Mouse (Mus musculus): Measurements from ENCODE around the gene Atmin. TPM values are rescaled to one million over a fixed set of nuclear protein-coding genes. Genes with fewer than 3 reads are reported as not detected.

The Atmin gene
- total and polyA plus RNA-seq, 2 experiments from 2014 or later: 20.8 to 40.7 TPM

GRCm38 (mm10) chr8:116935506-116935905 lies 7.7 kb upstream of the Atmin start:
- Histone ChIP-seq H3K4me3 (ENCODE audit: low read length) (no peak overlapping the region), H3K9ac (replicated peaks; ENCODE audit: low read length) (no peak overlapping the region), H3K27me3 (ENCODE audit: insufficient read depth, low read length) (no peaks in the 10 kb centered on the region), H3K4me2 (ENCODE audit: low read depth, low read length) (no peak overlapping the region), H3K27ac (no peak overlapping the region), H3K36me3 (ENCODE audit: insufficient read depth, low read length) (0 out of 2 replicates have a peak, but pooled peaks cover 6% of the 10 kb centered on the region), H3K4me1 (ENCODE audit: insufficient read depth, low read length) (no peaks in the 10 kb centered on the region), H3K9me3 (ENCODE audit: low read length) (no peaks in the 10 kb centered on the region)
- no peak for TF ChIP-seq CTCF (IDR thresholded peaks at IDR 0.05; ENCODE audit: low read depth)
- WGBS: 24% methylated on average over 6 of the region's 6 CpGs
- ATAC-seq: no peak
- DNase-seq (ENCODE audit: low spot score): no peak

- peak overlapping the region; percentile 36 for H3K4me2 ChIP-seq (ENCODE audit: low read depth, low read length)
- DNase-seq (ENCODE audit: low spot score): no peak
- TF ChIP-seq CTCF (IDR thresholded peaks at IDR 0.05; ENCODE audit: low read depth): no peak
These were observed 722 bp upstream of the Atmin start for GRCm38 (mm10) chr8:116942284-116943058.

GRCm38 (mm10) chr8:116943555-116944384 lies 577 bp downstream of the Atmin start:
- peaks cover 11% of the 10 kb centered on the region; the same call in 1 of the 2 replicates for H3K4me1 ChIP-seq (ENCODE audit: insufficient read depth, low read length)
- WGBS: 1% methylated on average over 57 of the region's 62 CpGs
- H3K4me3 ChIP-seq (ENCODE audit: low read length): peak overlapping the region; percentile 96
- peak overlapping the region; percentile 91 for H3K9ac ChIP-seq (replicated peaks; ENCODE audit: low read length)
- peak overlapping the region; percentile 80 for H3K27ac ChIP-seq
- ATAC-seq (peak; percentile 78), DNase-seq (ENCODE audit: low spot score) (peak; percentile 45)
- no peaks in the 10 kb centered on the region for H3K27me3 ChIP-seq (ENCODE audit: insufficient read depth, low read length)
- H3K4me2 ChIP-seq (ENCODE audit: low read depth, low read length): peak overlapping the region; percentile 95
- no peaks in the 10 kb centered on the region for H3K9me3 ChIP-seq (ENCODE audit: low read length)
- no peak for TF ChIP-seq CTCF (IDR thresholded peaks at IDR 0.05; ENCODE audit: low read depth)
- no peaks in the 10 kb centered on the region for H3K36me3 ChIP-seq (ENCODE audit: insufficient read depth, low read length)

More at GRCm38 (mm10) chr8:116942284-116943058, 722 bp upstream of the Atmin start:
- no peak overlapping the region for H3K9ac ChIP-seq (replicated peaks; ENCODE audit: low read length)
- WGBS: 75% methylated on average over 12 of the region's 12 CpGs
- no peaks in the 10 kb centered on the region for H3K27me3 ChIP-seq (ENCODE audit: insufficient read depth, low read length)
- no peak for ATAC-seq
- H3K4me3 ChIP-seq (ENCODE audit: low read length): no peak overlapping the region
- H3K27ac ChIP-seq: no peak overlapping the region
- H3K9me3 ChIP-seq (ENCODE audit: low read length): no peaks in the 10 kb centered on the region
- peaks cover 11% of the 10 kb centered on the region; the same call in 1 of the 2 replicates for H3K4me1 ChIP-seq (ENCODE audit: insufficient read depth, low read length)
- 0 out of 2 replicates have a peak, but pooled peaks cover 3% of the 10 kb centered on the region for H3K36me3 ChIP-seq (ENCODE audit: insufficient read depth, low read length)

- 8% methylated on average over 4 of the region's 4 CpGs for WGBS
- Histone ChIP-seq H3K36me3 (ENCODE audit: insufficient read depth, low read length) (no peaks in the 10 kb centered on the region), H3K4me1 (ENCODE audit: insufficient read depth, low read length) (peaks cover 11% of the 10 kb centered on the region; the same call in 1 of the 2 replicates), H3K4me2 (ENCODE audit: low read depth, low read length) (peak overlapping the region; percentile 95), H3K27ac (peak overlapping the region; percentile 23; the same call in 1 of the 2 replicates), H3K27me3 (ENCODE audit: insufficient read depth, low read length) (no peaks in the 10 kb centered on the region), H3K9me3 (ENCODE audit: low read length) (no peaks in the 10 kb centered on the region), H3K4me3 (ENCODE audit: low read length) (peak overlapping the region; percentile 96), H3K9ac (replicated peaks; ENCODE audit: low read length) (peak overlapping the region; percentile 91)
- no peak for DNase-seq (ENCODE audit: low spot score)
- ATAC-seq: no peak
- TF ChIP-seq CTCF (IDR thresholded peaks at IDR 0.05; ENCODE audit: low read depth): no peak
These were observed 1.1 kb downstream of the Atmin start for GRCm38 (mm10) chr8:116944385-116944696.

- no peak overlapping the region for H3K4me2 ChIP-seq (ENCODE audit: low read depth, low read length)
- no peak overlapping the region for H3K9ac ChIP-seq (replicated peaks; ENCODE audit: low read length)
These were observed 2.1 kb downstream of the Atmin start for GRCm38 (mm10) chr8:116945169-116945910.

GRCm38 (mm10) chr8:116946268-116946838 lies 3.2 kb downstream of the Atmin start:
- DNase-seq (ENCODE audit: low spot score) (no peak), ATAC-seq (no peak)
- Histone ChIP-seq H3K27ac (no peak overlapping the region), H3K9ac (replicated peaks; ENCODE audit: low read length) (no peak overlapping the region), H3K27me3 (ENCODE audit: insufficient read depth, low read length) (no peaks in the 10 kb centered on the region), H3K4me1 (ENCODE audit: insufficient read depth, low read length) (peaks cover 11% of the 10 kb centered on the region; the same call in 1 of the 2 replicates), H3K4me3 (ENCODE audit: low read length) (no peak overlapping the region), H3K9me3 (ENCODE audit: low read length) (no peaks in the 10 kb centered on the region), H3K4me2 (ENCODE audit: low read depth, low read length) (no peak overlapping the region), H3K36me3 (ENCODE audit: insufficient read depth, low read length) (no peaks in the 10 kb centered on the region)
- 82% methylated on average over 21 of the region's 21 CpGs for WGBS
- no peak for TF ChIP-seq CTCF (IDR thresholded peaks at IDR 0.05; ENCODE audit: low read depth)

More at GRCm38 (mm10) chr8:116945169-116945910, 2.1 kb downstream of the Atmin start:
- H3K36me3 ChIP-seq (ENCODE audit: insufficient read depth, low read length): no peaks in the 10 kb centered on the region
- no peak overlapping the region for H3K27ac ChIP-seq
- no peaks in the 10 kb centered on the region for H3K27me3 ChIP-seq (ENCODE audit: insufficient read depth, low read length)
- WGBS: 88% methylated on average over 9 of the region's 9 CpGs
- no peaks in the 10 kb centered on the region for H3K9me3 ChIP-seq (ENCODE audit: low read length)
- ATAC-seq: no peak
- no peak overlapping the region for H3K4me3 ChIP-seq (ENCODE audit: low read length)
- no peak for DNase-seq (ENCODE audit: low spot score)
- peaks cover 11% of the 10 kb centered on the region; the same call in 1 of the 2 replicates for H3K4me1 ChIP-seq (ENCODE audit: insufficient read depth, low read length)
- TF ChIP-seq CTCF (IDR thresholded peaks at IDR 0.05; ENCODE audit: low read depth): no peak

Data from hindbrain, postnatal 0 days (tissue).